Mouse (Mus musculus) brain, embryonic 14.5 days (tissue): ENCODE results near the gene Ankrd33. TPM values are rescaled to one million over a fixed set of nuclear protein-coding genes. Genes with fewer than 3 reads are reported as not detected.

Source experiments
- DNase-seq: peaks from one replicate; pipeline ENCODE4 v3.0.0-alpha.2; 2011; ENCODE audit warnings: low read depth
- CTCF ChIP-seq: fragments of 200-500 bp; IDR thresholded peaks from 2 replicates; pipeline ENCODE4 v1.5.1; 2012; ENCODE audit warnings: inconsistent platforms, mild to moderate bottlenecking, moderate library complexity, borderline replicate concordance; ENCODE audit not compliant: insufficient read depth, insufficient read length; ENCODE audit errors: extremely low read depth
- POLR2A ChIP-seq: fragments of 200-500 bp; IDR thresholded peaks from 2 replicates; pipeline ENCODE4 v1.6.1; 2012; ENCODE audit warnings: mild to moderate bottlenecking, inconsistent platforms, borderline replicate concordance; ENCODE audit not compliant: poor library complexity, insufficient read depth, insufficient read length, severe bottlenecking; ENCODE audit errors: extremely low read depth
- polyA plus RNA-seq: library from polyadenylated mRNA; depleted of rRNA; stranded (reverse); fragments of >200 nt; gene quantifications from 2 replicates; pipeline ENCODE4 v1.2.3, GENCODE M21; 2012; rRNA removed

Ankrd33 gene
- polyA plus RNA-seq: not detected in 2 replicates

DNA sequence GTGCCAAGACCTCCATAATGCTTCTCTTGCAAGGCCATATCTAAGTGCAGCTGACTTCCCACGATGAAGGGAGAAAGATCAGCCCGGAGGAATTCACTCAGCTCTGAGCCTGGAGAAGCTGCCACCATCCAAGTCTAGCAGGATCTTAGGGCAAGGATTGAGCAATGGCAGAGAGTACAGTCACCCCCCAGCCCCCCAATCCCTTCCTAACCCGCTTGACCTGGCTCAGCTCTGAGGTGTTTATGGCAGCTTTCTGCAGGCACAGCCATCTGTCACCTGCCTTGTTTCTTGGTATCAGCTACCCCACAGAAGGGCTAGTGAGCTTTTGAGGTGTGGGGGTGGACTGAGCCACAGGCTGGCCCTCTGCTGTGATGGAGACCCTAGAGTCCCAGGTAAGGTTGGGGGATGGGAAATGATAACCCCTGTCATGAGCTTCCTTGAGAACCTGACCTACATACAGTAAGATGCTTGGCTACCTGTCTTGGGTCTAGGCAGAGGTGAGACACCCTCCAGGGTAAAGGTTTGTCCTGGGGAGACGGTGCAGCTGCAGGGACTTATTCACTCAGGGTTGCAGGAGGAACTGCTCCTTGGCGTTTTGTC, at the start of gene Ankrd33:
Ankrd33 (plus strand) TSS at position 245 of the 600 bp plus-strand sequence.
- no peak for DNase-seq
- TF ChIP-seq POLR2A (no peak), CTCF (no peak)

DNA sequence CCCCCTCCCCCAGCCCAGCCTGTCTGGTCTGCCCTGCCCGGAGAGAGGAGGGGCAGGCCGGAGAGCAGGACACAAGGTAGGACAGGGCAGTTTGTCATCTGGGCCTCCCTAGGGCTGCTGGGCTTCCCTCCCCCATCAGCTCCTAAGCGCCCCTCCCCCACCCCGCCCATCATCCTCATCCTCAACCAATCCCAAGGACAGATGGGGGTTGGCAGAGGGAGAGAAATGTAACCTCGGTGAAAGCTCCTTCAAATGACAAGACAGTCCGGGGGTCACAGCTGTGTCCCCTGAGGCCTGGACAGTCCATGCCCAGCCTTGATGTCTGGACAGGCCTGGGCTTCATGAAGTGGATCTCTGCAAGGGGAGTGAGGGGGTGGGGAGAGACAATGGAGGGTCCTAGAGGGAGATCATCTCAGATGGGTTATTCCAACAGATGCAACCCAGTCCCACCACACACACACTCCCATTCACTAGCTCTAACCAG, 49.1 kb upstream of the Ankrd33 start:
- DNase-seq: no peak
- TF ChIP-seq CTCF (no peak), POLR2A (no peak)

DNA sequence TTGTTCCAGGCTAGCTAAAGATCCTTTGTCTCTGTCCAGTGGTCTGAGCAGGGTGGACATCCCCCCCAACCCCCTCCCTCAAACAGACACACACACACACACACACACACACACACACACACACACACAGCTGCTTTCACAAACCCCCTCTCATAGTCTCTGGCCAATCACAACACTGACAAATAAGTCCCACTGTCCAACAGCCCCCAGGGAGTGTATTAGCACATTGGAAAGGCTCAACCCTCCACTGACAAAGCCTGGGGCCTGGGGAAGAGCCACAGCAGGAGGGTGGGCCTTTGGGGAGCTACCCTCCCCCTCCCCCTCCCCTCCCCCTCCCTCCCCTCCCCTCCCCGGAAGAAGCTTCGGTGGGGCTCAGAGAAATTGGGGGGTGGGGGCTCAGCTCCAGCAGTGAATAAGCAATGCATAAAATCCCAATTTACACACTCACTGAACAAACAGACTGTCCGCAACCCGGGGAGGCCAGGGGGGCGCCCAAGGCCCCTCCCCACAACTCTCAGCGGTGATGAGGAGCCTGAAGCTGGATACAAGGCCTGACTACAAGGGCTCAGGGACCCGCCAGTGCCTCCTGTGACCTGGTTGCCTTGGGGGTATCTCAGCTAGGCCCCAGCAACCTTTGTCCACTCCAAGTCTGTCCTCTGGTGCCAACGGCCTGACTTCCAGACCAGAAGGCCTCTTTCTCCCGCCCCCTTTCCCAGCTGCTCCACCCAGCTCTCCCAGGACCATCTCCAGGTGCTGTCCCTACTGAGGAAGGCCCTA, 48.4 kb upstream of the Ankrd33 start:
- peak; percentile 54 for DNase-seq

DNA sequence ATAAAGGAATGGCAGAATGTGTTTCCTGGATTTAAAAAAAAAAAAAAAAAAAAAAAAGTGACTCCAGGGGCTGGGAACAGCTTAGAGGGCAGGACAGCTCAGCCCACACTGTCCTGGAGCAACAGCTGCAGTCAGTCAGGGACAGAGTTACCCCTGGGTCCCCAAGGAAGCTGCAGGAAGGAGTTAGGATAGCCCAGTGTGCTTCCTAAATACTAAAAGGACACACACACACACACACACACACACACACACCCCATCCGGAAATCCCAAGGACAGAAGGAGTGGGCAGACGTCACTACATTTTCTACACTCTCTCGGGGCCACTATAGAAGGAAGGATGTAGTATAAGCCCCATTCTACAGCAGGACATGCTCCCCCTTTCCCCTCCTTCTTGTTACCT, 47.5 kb upstream of the Ankrd33 start:
- no peak for DNase-seq
- TF ChIP-seq CTCF (no peak), POLR2A (no peak)

More for the DNA sequence above, 48.4 kb upstream of the Ankrd33 start:
- TF ChIP-seq POLR2A: no peak
- no peak for TF ChIP-seq CTCF

DNA sequence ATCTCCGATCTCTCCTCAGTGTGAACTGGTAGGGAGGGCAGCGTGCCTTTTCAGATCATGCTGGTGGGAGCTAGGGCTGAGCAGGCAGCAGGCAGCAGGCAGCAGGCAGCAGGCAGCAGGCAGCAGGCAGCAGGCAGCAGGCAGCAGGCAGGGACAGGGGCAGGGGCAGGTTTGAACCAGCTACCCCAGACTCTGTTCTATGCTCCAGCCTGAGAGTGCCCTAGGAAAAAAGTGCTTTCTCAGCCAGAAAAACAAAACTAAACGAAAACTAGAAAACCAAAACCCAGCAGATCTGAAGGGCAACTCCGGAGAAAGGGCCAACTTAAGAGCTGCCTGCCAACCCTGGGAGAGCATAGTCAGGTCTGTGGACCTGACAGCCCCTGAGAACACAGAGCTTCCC, 46.9 kb upstream of the Ankrd33 start:
- TF ChIP-seq CTCF: no peak
- TF ChIP-seq POLR2A: no peak
- peak; percentile 28 for DNase-seq

- TF ChIP-seq POLR2A (no peak), CTCF (no peak)
- DNase-seq: no peak
These were observed 45.8 kb upstream of the Ankrd33 start for GRCm38 (mm10) chr15:101069641-101070190.

DNA sequence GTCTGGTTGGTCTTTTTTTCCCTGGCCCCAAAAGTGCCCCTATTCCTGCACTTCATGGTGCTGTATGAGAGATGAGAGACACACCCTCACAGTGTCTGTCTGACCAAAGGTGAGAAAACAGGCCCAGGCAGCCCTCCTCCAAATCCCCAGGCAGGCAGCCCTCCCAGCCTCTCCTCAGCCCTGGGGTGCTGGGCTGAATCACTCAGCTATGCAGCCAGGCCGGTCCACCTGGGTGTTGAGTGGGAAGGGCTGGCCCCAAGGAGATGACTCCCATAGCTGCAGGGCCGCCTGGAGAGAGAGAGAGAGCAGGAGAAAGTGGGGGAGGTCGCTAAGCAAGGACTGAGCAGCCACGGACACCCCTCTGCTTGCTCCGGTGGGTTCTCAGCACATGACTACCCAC, 44.8 kb upstream of the Ankrd33 start:
- no peak for TF ChIP-seq CTCF
- no peak for TF ChIP-seq POLR2A
- no peak for DNase-seq

DNA sequence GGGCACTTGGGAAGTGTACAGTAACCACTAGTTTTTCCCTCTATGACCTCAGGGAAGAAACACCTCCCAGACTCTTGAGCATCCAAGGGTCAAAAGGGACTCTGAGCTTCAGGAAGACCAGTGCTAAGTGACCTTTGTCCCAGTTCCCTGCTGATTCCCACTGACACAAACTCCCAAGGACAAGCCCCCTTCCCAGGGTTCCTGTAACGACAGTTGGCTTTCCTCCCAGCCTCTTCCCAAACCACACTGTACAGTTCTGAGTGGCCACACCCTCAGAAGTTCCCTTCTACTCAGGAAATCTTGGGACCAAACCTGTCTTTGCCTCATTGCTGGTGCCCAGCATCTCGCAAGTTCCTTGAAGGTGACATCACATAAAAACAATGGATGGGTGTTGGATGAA, 42.8 kb upstream of the Ankrd33 start:
- no peak for DNase-seq
- TF ChIP-seq POLR2A (no peak), CTCF (no peak)

DNA sequence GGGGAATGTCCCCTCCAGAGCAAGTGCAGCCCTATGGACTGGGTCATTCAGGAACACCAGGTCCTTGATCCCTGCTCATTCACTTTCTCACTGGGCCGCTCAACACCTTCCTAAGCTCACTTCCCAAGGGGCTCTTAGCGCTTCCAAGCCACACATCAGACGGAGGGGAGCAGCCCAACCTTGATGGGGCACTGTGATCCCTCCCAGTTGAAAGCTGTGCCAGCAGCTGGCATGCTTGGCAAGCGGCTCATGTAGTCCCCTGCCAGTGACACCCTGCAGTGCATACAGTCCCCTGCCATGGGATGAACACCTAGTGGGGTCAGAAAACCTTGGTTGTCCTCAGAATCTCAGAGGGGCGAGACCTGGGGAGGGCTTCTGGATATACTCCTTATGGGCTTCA, 41.5 kb upstream of the Ankrd33 start:
- DNase-seq: peak; percentile 52
- TF ChIP-seq POLR2A: no peak
- TF ChIP-seq CTCF: no peak

DNA sequence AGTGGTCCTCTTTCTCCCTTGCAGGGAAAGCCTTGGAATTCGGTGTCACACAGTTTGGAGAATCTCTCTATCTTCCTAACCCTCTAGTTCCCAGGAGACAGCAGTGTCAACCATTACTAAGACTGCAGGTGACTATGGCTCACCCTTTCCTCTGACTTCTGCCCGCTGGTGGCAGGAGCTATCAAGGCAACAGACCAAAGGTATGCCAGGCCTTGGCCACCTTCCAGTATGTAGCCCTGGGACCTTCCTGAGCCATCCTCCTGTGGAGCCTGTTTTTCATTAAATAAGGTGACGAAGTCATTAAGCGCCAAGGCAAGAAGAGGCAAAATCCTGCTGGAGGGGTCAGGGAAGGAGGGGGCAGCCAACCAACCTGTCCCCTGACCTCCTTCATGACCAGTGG, 40.4 kb upstream of the Ankrd33 start:
- TF ChIP-seq POLR2A: no peak
- no peak for TF ChIP-seq CTCF

DNA sequence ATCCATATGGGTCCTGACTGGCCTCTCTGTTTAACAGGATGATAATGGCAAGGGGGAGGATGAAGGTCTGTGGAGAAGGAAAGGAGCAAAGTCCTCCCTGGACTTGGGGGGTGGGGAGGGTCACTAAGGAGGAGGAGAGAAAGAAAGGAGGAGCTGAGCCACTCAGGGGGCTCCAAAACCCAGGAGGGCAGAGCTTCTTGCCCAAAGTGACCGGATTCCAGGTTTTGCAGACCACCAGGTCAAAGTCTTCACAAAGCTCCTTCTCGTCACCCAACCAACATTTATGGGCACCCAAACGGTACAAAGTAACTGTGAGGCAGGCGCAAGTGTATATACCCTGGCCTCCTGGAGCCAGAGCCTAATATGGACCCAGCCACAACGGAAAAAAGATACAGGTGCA, 39.9 kb upstream of the Ankrd33 start:
- no peak for DNase-seq
- TF ChIP-seq POLR2A (no peak), CTCF (no peak)

More for the DNA sequence above, 40.4 kb upstream of the Ankrd33 start:
- DNase-seq: no peak

GRCm38 (mm10) chr15:101076071-101077000, 39.2 kb upstream of the Ankrd33 start:
- TF ChIP-seq POLR2A (no peak), CTCF (no peak)
- DNase-seq: peak; percentile 53
